Mouse (Mus musculus) embryonic facial prominence, embryonic 14.5 days (tissue): ENCODE measurements around the gene Cxcr5. TPM values are rescaled to one million over a fixed set of nuclear protein-coding genes. Genes with fewer than 3 reads are reported as not detected.

ENCODE experiments used
- ATAC-seq: fragments of 200-750 bp; cut with Nextera tagmentation; 2 replicates; pipeline ENCODE4 v1.8.0; 2017; ENCODE audit warnings: low read depth, moderate number of reproducible peaks, moderate TSS enrichment
- DNase-seq: peaks from one replicate; pipeline ENCODE4 v3.0.0-alpha.2; 2015; ENCODE audit warnings: low spot score
- H3K27ac ChIP-seq: fragments of 300-500 bp; sonication (generic); replicated peaks from 2 replicates; pipeline ENCODE4 v1.5.1; 2014; ENCODE audit warnings: low read depth, mild to moderate bottlenecking, low read length, moderate library complexity
- H3K27me3 ChIP-seq: fragments of 300-500 bp; sonication (generic); replicated peaks from 2 replicates; pipeline ENCODE4 v1.6.1; 2014; ENCODE audit warnings: low read length; ENCODE audit not compliant: control insufficient read depth, insufficient read depth
- H3K36me3 ChIP-seq: fragments of 300-500 bp; sonication (generic); 2 replicates; pipeline ENCODE4 v1.6.1; 2014; ENCODE audit warnings: low read length, mixed read lengths; ENCODE audit not compliant: control insufficient read depth, insufficient read depth
- H3K4me1 ChIP-seq: fragments of 300-500 bp; sonication (generic); 2 replicates; pipeline ENCODE4 v1.6.1; 2014; ENCODE audit warnings: antibody characterized with exemption, low read length; ENCODE audit not compliant: control insufficient read depth, insufficient read depth
- H3K4me2 ChIP-seq: fragments of 300-500 bp; sonication (generic); 2 replicates; pipeline ENCODE4 v1.6.1; 2014; ENCODE audit warnings: low read depth, mild to moderate bottlenecking, low read length, moderate library complexity, mixed read lengths
- H3K4me3 ChIP-seq: fragments of 300-500 bp; sonication (generic); 2 replicates; pipeline ENCODE4 v1.5.1; 2014; ENCODE audit warnings: low read depth, mild to moderate bottlenecking, low read length
- H3K9ac ChIP-seq: fragments of 300-500 bp; sonication (generic); 2 replicates; pipeline ENCODE4 v1.6.1; 2014; ENCODE audit warnings: low read depth, mild to moderate bottlenecking, low read length, moderate library complexity, mixed read lengths
- H3K9me3 ChIP-seq: fragments of 300-500 bp; sonication (generic); 2 replicates; pipeline ENCODE4 v1.6.1; 2016; ENCODE audit warnings: low read length; ENCODE audit not compliant: control insufficient read depth
- WGBS: fragments of 180-500 bp; shearing (Covaris S2); extraction: QIAGEN DNeasy Blood & Tissue Kit; methylation state at CpG from one replicate; pipeline ENCODE4 v1.1.7; 2014; 5-methylcytosine and 5-hydroxymethylcytosine counted together
- polyA plus RNA-seq: library from polyadenylated mRNA; unstranded; fragments of >200 nt; fragmentation: Nextera tagmentation; extraction: Ambion mirVana; gene quantifications from 2 replicates; pipeline ENCODE4 v1.2.1, GENCODE M21; 2014

Gene Cxcr5
- polyA plus RNA-seq, 1 experiment from 2014 or later, result 0.35 TPM

- Histone ChIP-seq H3K9ac (peak overlapping the region; percentile 92), H3K27me3 (no peaks in the 10 kb centered on the region), H3K9me3 (no peaks in the 10 kb centered on the region), H3K27ac (peak overlapping the region; percentile 92), H3K36me3 (0 out of 2 replicates have a peak, but pooled peaks cover 11% of the 10 kb centered on the region), H3K4me2 (peak overlapping the region; percentile 70), H3K4me1 (peaks cover 65% of the 10 kb centered on the region), H3K4me3 (peak overlapping the region; percentile 82)
- WGBS, result 10% methylated on average over 7 of the region's 7 CpGs
- DNase-seq (peak; percentile 51), ATAC-seq (no peak)
These were observed 74.2 kb downstream of the Cxcr5 start for GRCm38 (mm10) chr9:44487441-44487840.

GRCm38 (mm10) chr9:44486741-44487421 lies 74.8 kb downstream of the Cxcr5 start:
- H3K27me3 ChIP-seq, result no peaks in the 10 kb centered on the region
- peak overlapping the region; percentile 92 for H3K27ac ChIP-seq
- H3K36me3 ChIP-seq, result 0 out of 2 replicates have a peak, but pooled peaks cover 11% of the 10 kb centered on the region
- H3K4me3 ChIP-seq, result peak overlapping the region; percentile 82
- H3K4me2 ChIP-seq, result peak overlapping the region; percentile 70
- 8% methylated on average over 15 of the region's 15 CpGs for WGBS
- H3K9ac ChIP-seq, result peak overlapping the region; percentile 92
- DNase-seq, result peak; percentile 43
- ATAC-seq, result no peak
- peaks cover 63% of the 10 kb centered on the region for H3K4me1 ChIP-seq
- H3K9me3 ChIP-seq, result no peaks in the 10 kb centered on the region

GRCm38 (mm10) chr9:44486335-44486734 lies 75.3 kb downstream of the Cxcr5 start:
- Histone ChIP-seq H3K27me3 (no peaks in the 10 kb centered on the region), H3K36me3 (0 out of 2 replicates have a peak, but pooled peaks cover 8% of the 10 kb centered on the region), H3K4me1 (peaks cover 63% of the 10 kb centered on the region), H3K9me3 (no peaks in the 10 kb centered on the region), H3K9ac (peak overlapping the region; percentile 92), H3K4me3 (peak overlapping the region; percentile 82), H3K27ac (peak overlapping the region; percentile 92), H3K4me2 (peak overlapping the region; percentile 70)
- WGBS, result 17% methylated on average over 3 of the region's 3 CpGs
- DNase-seq (peak; percentile 41), ATAC-seq (no peak)

GRCm38 (mm10) chr9:44485516-44486161 lies 76.0 kb downstream of the Cxcr5 start:
- Histone ChIP-seq H3K36me3 (0 out of 2 replicates have a peak, but pooled peaks cover 7% of the 10 kb centered on the region), H3K4me2 (peak overlapping the region; percentile 70), H3K9me3 (no peaks in the 10 kb centered on the region), H3K9ac (peak overlapping the region; percentile 92), H3K27me3 (no peaks in the 10 kb centered on the region), H3K4me3 (peak overlapping the region; percentile 82), H3K4me1 (peaks cover 59% of the 10 kb centered on the region), H3K27ac (peak overlapping the region; percentile 92; the same call in 1 of the 2 replicates)
- DNase-seq, result peak; percentile 24
- ATAC-seq, result no peak
- WGBS, result 30% methylated on average over 13 of the region's 14 CpGs

DNA sequence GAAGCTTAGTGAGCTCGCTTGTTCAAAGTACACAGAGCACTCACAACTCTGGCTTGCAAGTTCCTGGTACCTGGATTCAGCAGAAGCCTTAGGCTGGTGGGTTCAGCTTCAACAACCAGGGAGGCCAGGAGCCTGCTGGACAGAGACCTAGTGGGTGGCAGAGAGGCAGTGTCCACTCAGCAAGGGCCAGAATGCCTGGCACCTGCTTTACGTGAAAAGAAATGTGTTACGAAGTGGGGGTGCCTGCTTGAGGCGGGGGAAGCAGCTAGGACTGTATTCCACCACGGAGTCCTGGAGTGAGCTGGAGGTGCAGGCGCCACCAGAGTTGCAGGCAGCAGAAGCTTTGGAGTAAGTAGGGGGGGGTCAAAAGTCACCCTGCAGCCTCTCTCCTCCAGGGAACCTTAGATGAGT lies 76.6 kb downstream of the Cxcr5 start:
- peaks cover 54% of the 10 kb centered on the region for H3K4me1 ChIP-seq
- 23% methylated on average over 5 of the region's 6 CpGs for WGBS
- ATAC-seq, result no peak

DNA sequence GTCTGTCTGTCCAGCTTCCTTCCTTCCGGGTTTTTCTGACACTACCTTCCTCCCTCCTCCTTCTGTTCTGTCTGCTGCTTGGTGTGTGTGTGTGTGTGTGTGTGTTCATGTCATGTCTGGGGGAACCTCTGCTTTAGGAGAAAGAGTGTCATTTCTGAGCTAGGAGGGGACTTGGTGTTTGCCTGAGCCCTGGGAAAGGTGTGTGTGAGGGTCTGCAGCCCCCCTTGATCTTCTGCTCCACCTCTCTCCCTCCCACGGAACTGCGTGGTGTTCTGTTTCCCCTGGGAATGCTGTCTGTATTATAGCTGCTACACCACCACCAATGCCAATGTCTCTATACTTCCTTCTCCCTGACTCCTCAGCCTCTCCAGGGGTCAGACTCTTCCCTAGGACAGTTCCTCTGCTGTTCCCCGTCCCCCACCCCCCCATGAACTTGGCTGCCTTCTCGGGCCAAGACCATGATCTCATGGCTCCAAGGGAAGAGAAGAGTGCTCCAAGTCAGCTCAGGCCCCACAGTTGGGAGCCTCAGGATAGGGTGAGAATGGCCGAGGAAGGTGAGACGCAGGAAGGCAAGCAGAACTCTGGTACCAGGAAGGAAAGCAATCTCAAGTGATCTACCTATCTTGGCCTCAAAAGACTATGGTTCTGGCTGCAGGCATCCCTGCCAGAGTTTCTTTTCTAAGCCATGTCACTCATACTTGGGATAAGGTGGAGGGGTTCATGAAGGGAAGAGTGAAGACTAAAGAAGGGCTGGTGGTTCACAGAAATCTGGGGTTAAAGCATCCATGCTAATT lies 77.2 kb downstream of the Cxcr5 start:
- no peaks in the 10 kb centered on the region for H3K9me3 ChIP-seq
- no peaks in the 10 kb centered on the region for H3K27me3 ChIP-seq
- 13% methylated on average over 7 of the region's 7 CpGs for WGBS
- DNase-seq (no peak), ATAC-seq (no peak)
- peak overlapping the region; percentile 82 for H3K4me3 ChIP-seq
- H3K9ac ChIP-seq, result peak overlapping the region; percentile 92
- H3K4me2 ChIP-seq, result peak overlapping the region; percentile 70
- H3K36me3 ChIP-seq, result 0 out of 2 replicates have a peak, but pooled peaks cover 7% of the 10 kb centered on the region
- peaks cover 48% of the 10 kb centered on the region for H3K4me1 ChIP-seq
- H3K27ac ChIP-seq, result peak overlapping the region; percentile 95; the same call in 1 of the 2 replicates

More for the DNA sequence above, 76.6 kb downstream of the Cxcr5 start:
- DNase-seq, result no peak
- Histone ChIP-seq H3K27ac (no peak overlapping the region), H3K9me3 (no peaks in the 10 kb centered on the region), H3K4me3 (peak overlapping the region; percentile 82), H3K36me3 (0 out of 2 replicates have a peak, but pooled peaks cover 7% of the 10 kb centered on the region), H3K27me3 (no peaks in the 10 kb centered on the region), H3K9ac (peak overlapping the region; percentile 92), H3K4me2 (peak overlapping the region; percentile 70)

- Histone ChIP-seq H3K27me3 (no peaks in the 10 kb centered on the region), H3K4me3 (peak overlapping the region; percentile 82), H3K27ac (peak overlapping the region; percentile 95), H3K36me3 (0 out of 2 replicates have a peak, but pooled peaks cover 7% of the 10 kb centered on the region), H3K9me3 (no peaks in the 10 kb centered on the region), H3K9ac (peak overlapping the region; percentile 92), H3K4me1 (peaks cover 38% of the 10 kb centered on the region), H3K4me2 (peak overlapping the region; percentile 70)
- ATAC-seq (0 out of 2 replicates have a peak, but pooled peaks have one; percentile 4), DNase-seq (peak; percentile 85)
- 0% methylated on average over 12 of the region's 12 CpGs for WGBS
These were observed 78.1 kb downstream of the Cxcr5 start for GRCm38 (mm10) chr9:44483510-44484044.

GRCm38 (mm10) chr9:44483041-44483509 lies 78.6 kb downstream of the Cxcr5 start:
- peak overlapping the region; percentile 82 for H3K4me3 ChIP-seq
- ATAC-seq (no peak), DNase-seq (no peak)
- no peaks in the 10 kb centered on the region for H3K27me3 ChIP-seq
- no peaks in the 10 kb centered on the region for H3K9me3 ChIP-seq
- H3K4me1 ChIP-seq, result peaks cover 34% of the 10 kb centered on the region
- H3K36me3 ChIP-seq, result 0 out of 2 replicates have a peak, but pooled peaks cover 7% of the 10 kb centered on the region
- H3K9ac ChIP-seq, result peak overlapping the region; percentile 92
- H3K4me2 ChIP-seq, result peak overlapping the region; percentile 70
- H3K27ac ChIP-seq, result peak overlapping the region; percentile 95
- 0% methylated on average over 23 of the region's 39 CpGs for WGBS
